Mouse (Mus musculus): Measurements from ENCODE around the gene Golga3.
A peak's percentile ranks its signal among the peaks of the same experiment; 100 is the strongest.

The Golga3 gene

DNA sequence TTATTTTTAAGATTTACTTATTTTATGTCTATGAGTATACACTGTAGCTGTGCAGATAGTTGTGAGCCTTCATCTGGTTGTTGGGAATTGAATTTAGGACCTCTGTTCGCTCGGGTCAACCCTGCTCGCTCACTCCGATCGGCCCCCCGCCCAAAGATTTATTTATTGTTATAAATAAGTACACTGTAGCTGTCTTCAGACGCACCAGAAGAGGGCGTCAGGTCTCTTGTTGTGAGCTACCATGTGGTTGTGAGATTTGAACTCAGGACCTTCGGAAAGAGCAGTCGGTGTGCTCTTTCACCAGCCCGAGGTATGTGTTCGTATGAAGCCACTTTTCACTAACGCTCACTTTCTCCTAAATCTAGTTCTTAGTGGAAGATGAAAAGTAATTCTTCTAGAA is 55.1 kb downstream of the Golga3 start:
- peak; percentile 44 for DNase-seq (ENCODE audit: extremely low read depth, low read depth)

- peak; percentile 38 for DNase-seq (ENCODE audit: extremely low read depth, low read depth)
Observed at GRCm38 (mm10) chr5:110232346-110232745, 55.8 kb downstream of the Golga3 start.

DNA sequence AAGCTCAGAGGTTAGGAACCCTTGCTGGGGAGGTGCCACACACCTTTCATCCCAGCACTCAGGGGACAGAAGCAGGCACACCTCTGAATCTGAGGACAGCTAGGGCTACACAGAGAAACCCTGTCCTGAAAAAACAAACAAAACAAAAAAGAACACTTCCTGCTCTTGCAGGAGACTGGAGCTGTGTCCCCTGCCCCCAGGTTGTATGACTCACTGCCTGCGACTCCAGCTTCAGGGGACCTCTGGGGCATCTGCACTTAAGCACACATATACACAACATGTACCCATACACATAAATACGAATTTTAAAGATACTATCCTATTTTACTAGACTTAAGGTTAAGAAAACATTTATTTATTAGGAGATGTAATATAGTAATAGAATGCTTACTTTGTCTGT is 67.6 kb downstream of the Golga3 start:
- no peak for DNase-seq (ENCODE audit: extremely low read depth, low read depth)

DNA sequence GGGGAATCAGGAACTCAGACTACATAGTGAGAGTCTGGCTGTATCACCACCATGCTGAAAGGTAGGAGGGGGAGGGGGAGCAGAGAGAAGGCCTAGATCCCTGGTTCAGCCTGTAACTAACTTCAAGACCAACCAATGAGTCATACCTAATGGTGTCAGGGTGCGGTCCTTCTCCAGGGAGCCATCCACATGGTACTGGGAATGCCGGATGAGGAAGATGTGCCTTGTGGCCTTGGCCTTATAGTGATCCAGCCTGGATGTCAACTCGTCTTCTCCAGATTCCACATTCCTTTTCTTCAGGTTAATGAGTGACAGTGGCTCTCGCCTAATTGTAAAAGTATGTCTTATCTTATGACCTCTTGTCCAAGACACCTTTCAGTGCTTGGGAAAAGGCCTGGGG is 90.4 kb downstream of the Golga3 start:
- DNase-seq (ENCODE audit: extremely low read depth, low read depth) = no peak

- peak; percentile 80 for DNase-seq (ENCODE audit: extremely low read depth, low read depth)
Observed at GRCm38 (mm10) chr5:110269141-110270101, 92.9 kb downstream of the Golga3 start, which contains the start of gene Pgam5. Pgam5 (minus strand) TSS chr5:110269913.

GRCm38 (mm10) chr5:110270242-110270641 is 93.7 kb downstream of the Golga3 start:
- no peak for DNase-seq (ENCODE audit: extremely low read depth, low read depth)

GRCm38 (mm10) chr5:110274147-110274546 is 97.6 kb downstream of the Golga3 start:
- DNase-seq (ENCODE audit: extremely low read depth, low read depth) = no peak

- DNase-seq (ENCODE audit: extremely low read depth, low read depth) = no peak
Observed at GRCm38 (mm10) chr5:110274846-110275245, 98.3 kb downstream of the Golga3 start.
